Mouse (Mus musculus) layer of hippocampus, adult 9-10 months (tissue): ENCODE data around the gene Fut2.
"Not testable (repeated sequence)": the region's sequence is repeated elsewhere in the genome, so short reads cannot be mapped to it uniquely, and the experiment has no call there.

Source experiments
- DNase-seq: peaks from one replicate; pipeline ENCODE4 v3.0.0; 2022; ENCODE audit warnings: low spot score

Fut2 gene

DNA sequence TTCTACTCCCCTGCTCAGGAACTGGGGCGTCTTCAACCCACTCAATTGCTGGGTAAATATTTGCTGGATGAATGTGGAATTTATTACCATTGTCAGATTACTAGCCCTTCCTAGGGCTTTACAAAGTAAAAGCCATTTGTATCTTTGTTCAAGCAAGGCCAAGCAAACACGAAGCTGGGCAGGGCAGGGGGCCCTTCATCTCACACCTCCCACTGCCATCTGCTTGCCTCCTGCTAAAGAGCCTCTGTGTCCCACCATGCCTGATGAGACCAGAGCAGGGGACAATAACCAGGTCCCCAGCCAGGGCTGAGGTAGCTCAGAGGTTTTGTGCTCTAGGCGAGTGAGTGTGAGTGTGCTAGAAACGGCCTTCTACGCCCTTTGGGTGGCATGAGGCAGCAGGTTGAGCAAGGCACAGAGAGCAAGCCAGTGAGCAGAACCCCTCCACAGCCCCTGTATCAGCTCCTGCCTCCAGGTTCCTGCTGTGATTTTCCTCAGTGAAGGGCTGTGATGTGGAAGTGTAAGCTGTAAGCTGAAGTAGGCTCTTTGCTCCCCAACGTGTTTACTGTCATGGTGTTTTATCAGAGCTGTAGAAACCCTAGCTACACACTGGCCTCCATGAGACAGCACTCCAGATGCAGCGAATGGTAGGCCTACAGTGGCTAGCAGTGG lies 11.6 kb upstream of the Fut2 start:
- DNase-seq = no peak

DNA sequence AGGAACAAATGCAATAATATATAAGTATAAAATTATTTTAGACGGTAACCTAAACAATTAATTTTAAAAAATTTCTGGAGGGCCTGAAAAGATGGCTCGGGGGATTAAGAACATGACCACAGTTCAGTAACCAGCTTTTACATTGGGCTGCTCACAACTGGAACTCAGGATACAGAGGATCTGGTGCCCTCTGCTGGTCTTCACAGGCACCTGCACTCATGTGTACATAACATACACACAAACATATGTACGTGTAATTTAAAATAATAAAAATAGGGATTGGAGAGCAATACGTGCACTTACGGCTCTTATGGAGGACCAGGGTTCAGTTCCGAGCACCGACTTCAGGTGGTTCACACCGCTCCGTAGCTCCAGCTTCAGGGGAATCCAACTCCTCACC lies 2.7 kb upstream of the Fut2 start:
- DNase-seq = no peak

DNA sequence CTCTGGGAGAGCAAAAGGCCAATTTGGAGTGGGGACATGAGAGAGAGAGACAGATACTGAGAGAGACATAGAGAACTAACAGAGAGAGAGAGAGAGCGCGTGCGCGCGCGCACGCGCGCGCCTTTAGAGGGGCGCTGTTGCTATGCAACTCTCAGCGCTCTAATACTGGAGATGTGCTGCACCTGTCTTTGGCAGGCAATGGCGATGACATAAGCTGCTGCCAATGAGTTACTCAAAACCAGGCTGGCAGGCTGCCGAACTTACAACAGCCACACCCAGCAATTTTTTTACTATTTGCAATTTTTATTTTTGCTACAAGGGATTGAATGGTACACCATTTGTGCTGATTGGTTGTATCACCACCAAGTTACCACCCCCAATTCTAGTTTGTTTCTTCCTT lies 1.6 kb upstream of the Fut2 start:
- DNase-seq = no peak

DNA sequence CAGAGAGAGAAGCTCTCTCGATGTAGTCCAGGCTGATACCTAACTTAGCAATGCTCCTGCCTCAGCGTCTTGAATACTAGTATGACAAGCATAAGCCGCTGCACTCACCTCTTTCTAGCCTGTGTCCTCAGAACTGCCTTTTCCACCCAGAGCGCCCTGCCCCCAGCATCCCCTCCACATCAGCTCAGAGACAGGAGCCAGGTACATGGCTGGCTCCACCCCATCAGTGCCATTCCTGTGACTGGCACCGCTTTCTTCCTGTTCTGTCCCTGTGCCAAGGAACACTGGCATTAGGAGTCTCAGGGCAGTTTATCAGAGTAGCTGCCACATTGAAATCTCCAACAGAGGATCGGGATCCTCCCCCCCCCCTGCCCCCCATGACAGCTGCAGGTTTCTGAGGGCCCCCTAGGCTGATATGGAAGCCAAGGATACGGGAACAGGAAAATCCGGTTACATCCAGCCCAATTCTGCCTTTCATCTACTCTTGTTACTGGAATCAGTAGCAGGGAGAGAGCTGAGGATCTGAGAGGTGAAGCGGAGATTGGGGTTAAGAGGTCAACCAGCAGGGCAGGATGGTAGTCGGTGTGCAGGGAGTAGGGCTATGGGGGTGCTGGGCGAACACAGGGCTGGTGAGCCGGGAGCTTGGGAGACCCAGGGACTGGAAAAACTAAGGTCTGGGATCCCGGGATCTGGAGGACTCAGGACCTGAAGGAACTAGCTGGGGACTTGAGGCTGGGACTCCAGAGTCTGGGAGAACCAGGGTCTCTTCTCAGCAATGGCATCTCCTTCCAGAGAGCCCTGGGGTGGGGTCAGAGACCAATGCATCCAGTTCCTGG lies 673 bp downstream of the Fut2 start:
- no peak for DNase-seq

DNA sequence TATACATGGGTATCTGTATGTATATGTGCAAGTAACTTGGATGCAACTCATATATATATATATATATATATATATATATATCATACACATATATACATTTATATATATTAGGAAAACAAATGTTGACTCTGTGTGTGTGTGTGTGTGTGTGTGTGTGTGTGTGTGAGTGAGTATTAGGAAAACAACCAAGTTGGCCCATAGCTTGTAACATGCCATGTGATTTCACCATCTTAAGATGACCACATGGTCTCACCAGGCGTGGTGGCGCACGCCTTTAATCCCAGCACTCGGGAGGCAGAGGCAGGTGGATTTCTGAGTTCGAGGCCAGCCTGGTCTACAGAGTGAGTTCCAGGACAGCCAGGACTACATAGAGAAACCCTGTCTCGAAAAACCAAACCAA lies 4.5 kb downstream of the Fut2 start:
- DNase-seq = not testable (repeated sequence)

DNA sequence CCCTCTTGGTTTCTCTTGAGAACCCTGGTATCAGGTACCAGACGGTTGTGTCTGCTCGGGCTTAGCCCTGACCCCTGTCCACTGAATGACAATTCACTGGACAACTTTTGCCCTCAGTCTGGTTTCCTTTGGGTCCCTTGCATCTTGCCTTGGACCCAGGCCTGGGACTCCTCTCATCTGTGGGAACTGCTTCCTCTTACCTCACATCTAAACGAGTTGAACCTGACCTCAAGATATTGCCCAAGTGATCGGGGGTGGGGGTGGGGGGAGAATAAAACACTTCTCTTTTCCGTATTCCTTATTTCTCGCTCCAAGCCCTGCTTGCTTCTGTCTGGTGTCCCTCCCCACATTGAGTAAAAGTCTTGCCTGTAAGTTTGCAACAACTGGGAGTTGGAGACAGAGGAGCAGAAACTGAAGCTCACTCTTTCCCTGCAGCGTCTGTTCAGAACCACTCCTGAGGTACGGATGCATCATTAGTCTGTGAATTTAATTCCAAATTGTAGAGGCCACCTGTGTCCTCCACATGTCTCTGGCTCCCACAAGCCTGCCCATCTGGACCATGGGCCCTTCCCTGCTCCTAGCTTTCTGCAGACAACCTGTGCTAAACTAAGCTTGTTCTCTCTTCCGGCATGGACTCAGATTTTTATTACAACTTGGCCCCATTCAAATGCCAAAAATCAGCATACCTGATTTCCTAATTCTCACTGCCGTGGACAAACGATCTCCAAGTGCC lies 5.3 kb downstream of the Fut2 start:
- no peak for DNase-seq

DNA sequence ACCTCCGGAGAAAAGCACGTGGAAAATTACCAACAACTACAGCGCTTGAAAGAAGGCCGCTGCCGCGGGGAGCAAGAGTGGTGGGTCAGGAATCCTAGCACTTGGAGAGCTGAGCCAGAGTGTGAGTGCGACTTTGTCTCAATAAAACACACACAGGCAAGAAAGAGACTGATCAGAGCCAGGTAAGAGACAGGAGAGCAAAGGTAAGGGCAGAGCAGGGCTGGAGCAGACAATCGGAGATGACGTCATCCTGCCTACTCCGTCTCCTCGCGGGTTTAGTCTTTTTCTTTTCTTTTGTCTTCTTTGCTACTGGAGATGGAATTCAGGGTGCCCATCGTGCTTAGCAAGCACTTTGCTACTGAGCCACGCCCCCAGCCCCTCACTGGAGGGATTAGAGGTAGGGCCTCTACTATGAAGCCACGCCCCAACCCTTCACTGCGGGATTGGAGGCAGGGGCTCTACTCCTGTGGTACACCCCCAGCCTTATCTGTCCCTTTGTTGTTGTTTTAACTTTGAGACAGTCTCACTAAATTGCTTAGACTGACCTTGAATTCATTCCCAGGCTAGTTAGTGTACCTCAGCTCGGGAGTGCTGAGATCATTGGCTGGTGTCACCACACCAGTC lies 11.7 kb downstream of the Fut2 start:
- DNase-seq = no peak

DNA sequence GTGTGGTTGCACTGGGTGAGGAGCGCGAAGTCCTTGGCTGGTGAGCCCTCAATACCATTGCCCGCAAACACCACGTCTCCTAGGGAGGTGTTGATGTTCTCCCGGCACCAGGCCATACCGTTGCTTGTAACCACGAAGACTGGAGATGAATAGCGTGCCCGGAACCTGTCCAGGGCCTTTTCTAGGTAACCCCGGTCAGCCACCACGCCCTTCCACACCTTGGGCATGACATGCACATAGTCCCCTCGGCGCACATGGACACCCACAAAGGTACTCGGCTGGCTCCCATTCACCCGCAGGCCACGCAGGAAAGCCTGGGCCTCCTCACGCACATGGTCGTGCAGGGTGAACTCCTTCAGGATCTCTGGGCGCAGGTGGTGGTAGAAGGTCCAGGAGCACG lies 15.7 kb downstream of the Fut2 start:
- not testable (repeated sequence) for DNase-seq

DNA sequence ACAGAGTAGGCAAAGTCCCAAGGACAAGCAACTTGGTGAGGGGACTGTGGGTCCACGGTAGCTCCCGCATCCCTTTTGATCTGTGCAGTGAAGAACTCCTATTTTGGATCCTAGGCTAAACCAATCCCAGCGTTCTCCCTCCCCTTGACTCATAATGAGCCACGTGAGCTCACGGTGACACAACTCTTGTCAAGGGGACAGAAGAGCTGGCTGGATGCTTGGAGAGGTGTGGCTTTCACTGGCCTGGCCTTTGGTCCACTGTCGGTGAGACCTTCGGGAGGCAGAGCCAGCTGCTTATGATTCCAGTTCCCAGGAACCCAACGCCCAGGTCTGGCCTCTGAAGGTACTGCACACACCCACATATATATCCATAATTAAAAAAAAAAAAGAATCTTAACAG lies 16.8 kb downstream of the Fut2 start:
- DNase-seq = no peak

DNA sequence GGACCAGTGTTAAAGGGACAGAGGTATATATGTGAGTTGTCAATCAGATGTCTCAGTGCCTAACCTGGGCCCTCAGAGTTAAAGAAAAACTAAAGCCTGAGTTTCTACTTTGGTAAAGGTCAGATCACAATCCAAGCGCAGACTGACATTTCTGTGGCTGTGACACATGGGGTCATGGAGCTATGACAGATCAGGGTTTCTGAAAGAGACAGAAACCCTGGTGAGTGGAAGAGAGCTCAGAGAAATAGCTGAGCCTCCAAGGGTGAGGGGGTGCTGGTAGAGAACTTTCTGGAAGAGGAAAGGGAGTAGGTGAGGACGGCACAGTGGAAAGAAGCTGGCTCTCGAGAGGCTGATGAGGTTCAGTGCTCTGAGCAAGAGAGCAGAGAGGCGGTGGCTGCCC lies 19.5 kb downstream of the Fut2 start:
- no peak for DNase-seq

DNA sequence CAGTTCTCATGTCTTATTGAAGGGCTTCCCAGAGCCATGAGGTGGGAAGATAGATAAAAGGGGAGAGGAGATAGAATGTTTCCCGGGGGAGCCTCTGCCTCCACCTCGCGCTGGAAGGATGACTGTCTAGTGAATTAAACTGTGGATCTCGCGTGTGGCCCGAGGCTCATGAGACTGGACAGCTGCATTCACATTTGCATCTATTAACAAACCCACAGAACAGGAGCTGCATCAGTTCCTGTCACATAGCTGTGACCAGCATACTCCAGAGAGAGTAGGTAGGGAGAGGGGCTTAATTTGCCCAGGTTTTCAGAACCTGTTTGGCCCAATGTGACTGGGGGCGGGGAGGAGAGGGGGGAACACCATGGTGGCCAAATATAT lies 20.6 kb downstream of the Fut2 start:
- no peak for DNase-seq

DNA sequence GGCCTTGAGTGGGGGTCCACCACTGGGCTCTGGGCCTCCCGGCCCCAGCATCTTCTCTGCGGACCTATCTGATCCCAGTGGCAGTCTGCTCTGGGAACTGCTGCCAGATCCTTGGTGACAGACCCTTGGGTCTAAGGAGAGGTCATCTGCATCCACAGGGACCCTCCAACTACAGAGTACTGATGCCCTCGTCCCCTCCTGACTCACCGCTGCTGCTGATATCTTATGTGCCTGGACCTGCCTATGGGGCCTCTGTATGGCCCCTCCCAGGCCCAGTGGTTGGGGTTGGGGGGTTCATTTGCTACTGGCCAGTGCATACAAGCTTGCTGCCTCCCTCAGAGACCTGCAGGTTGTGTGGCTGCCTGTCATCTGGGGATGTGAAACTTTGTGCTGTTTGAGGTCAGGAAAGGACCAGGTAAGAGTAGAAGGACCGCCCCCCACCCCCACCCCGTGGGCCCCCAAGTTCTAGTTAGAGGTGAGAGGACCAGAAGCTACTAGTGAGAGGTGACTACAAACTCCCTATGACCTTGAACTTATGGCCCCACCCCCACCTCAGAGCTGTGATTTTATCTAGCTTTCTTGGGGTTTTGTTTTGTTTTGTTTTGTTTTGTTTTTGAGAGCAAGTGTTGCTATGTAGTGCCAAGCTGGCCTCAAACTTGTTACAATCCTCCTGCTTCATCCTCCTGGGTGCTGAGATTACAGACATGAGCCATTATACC lies 21.2 kb downstream of the Fut2 start:
- DNase-seq = no peak

DNA sequence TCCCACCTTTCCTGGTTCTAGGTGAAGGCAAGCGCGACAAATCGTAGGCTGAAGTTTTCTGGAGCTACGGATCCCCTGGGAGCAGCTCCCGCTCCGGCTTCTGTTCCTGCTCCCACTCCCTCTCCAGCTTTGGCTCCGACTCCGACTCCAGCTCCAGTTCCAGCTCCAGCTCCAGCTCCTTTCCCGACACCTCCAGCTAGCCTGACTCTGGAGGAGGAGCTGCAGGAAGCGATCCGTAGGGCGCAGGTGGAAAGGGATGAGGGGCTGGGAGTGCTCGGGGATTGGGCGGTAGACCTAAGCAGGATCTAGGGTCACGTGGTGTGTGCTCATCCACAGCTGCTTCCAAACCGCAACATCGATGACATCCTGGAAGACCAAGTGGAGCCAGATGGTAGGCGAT lies 22.0 kb downstream of the Fut2 start:
- DNase-seq = no peak

DNA sequence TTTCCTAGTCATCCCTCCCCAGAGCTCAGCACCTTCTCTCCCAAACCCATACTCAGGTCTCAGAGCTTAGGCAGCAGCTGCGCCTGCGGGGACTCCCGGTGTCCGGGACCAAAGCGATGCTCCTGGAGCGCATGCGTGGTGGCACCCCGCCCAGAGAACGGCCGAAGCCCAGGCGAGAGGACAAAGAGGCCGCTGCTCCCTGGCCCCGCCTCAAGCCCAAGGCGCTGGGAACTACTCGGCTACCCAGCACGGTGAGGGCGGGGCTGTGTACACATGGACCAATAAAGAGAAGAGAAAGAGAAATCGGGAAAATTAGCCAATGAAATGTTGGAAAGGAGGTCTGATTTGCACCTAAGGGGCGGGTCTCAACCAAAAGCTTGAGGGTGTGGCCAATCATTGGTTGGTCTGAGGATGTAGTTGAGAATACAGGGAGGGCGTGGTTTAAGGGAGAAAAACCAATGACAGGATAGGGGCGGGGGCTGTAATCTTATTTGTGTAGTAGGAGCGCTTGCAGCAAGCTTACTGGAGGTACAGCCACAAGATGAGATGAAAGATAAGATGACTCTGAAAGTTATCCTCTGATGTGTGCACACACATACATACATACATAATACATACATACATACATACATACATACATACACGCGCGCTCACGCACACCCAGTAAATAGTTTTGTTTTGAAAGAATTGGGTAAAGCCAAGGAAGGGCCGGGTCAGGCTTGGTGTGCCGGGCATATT lies 22.6 kb downstream of the Fut2 start:
- peak; percentile 90 for DNase-seq

DNA sequence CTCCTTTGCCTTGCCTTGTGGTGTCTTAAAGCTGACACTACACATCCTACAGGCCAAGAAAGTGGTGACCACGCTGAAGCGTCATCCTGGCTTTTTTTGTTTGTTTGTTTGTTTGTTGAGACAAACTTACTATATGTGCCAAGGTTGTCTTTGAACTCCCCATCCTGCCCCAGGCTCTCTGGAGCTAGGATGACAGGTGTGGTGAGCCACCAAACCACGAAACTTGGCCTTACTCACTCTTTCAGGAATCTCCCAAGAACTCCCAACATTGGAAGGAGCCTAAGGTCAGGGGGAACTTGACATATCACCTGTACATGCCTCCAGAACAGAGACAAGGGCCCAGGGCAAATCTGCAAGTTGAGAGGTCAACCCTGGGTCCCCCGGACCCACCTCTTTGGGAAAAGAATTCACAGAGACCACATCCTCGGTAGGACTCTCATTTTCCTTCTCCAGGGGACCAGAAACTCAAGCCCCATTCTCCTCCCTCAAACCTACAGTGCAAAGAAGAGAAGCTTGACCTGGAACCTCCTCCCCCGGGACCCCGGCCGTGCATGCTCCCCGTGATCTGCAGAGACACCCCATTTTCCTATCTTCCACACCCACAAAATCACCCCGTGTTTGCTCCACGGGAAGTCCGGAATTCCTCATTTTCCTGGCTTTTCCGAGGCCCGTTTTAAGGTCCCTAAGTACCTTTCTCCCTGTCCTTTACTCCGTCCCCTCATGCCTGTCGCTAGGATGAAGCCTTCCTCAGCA lies 23.5 kb downstream of the Fut2 start:
- no peak for DNase-seq

DNA sequence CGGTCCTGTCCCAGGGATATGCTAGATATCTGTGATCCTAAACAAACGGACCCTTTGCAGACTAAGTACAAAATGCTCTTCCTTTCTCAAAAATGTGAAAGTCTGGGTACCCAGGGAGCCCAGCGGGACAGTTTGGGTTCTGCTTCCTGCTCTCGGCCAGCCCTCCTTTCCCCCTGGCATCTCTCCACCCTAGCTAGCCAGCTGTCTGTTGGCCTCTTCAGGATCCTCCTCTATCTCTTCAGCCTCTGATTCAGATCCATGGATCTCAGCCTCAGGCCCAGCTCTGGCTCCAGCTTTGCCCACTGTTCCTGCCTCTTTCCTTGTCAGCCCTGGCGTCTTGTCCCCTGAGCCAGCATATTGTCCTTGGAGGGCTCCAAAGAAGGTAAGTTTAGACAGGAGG lies 24.1 kb downstream of the Fut2 start:
- DNase-seq = no peak

DNA sequence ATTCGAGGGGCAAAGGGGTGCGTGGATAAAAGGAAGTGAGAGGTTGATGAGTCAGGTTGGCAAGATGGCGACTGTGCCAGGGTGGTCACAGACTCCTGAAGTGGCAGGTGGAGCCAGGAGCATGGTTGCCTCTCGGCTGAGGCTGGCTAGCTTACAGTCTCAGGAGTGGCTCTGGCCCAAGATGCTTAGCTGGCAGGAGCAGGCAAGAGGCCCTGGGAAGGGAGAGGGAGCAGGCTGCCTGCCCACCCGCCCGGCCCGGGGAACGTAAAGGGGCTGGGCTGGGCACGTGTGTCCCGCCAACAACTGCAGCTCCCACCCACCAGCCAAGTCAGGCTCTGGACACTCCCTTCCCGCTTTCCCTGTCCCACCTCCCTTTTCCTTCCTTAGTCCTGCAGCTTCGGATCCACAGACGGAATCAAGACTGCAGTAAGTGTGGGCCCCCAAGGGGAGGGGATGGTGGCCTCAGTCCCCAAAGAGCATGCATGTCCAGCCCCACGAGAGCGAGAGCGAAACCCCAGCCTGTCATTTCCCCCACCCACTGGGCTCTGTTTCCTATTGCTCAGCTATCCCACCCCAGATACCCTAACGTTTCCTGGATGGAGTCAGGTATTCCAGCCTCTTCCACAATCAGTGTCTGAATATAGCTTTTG lies 24.7 kb downstream of the Fut2 start:
- DNase-seq = no peak

DNA sequence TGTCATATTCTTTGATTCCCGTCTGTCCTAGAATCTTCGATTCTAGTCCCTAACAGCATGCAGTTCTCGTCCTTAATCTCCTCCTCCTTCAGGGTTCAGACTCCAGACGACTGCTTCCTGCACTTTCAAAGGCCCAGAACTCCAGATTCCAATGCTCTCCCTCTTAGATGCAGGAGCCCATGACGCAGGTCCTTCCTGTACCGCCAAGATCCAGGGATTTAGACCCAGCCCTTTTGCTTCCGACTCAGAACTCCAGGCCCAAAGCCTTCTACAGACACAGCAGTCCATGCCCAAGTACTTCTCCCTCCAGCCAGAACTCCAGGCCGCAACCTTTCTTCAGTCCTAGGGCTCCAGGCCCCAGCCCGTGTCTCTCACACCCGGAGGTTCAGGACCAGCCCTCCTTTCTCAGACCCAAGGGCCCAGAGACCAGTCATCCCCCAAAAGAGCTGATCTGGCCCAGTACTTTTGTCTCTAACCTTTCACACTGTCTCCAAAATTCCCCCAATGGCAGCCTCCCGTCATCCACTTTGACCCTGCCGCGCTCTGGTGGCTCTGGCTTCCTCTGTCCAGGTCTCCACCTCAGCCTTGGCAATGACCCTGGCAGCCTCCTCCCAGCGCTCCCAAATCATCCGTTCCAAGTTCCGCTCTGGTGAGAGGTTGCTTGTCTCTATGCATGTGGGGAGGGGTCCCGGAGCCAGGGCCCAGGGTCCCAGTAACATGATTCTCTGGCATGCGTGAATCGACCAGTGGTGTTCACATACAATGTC lies 25.8 kb downstream of the Fut2 start:
- DNase-seq = no peak

DNA sequence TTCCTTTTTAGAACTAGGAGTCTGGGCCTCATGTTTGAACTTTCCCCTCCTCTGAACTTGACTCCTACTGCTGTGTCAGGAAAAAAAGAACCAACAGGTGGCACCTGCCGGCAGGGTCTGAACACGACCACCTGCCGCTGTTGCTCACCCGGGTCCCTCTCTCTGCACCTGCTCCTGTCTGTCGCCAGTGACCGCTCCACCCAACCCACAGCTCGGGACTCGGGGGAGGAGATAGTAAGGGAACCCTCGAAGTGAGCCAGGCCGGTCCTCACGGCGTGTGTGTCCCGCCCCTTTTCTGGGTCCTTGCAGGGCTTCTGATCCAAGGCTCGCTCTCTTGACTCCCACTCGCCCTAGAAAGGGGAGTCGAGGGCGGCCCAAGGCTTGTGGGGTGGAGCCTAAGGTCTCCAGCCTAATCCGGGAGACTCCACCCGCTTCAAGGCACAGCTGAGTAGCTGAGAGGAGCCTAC lies 26.6 kb downstream of the Fut2 start, which contains the start of gene Mamstr:
Mamstr (plus strand) TSS at position 417 of the 467 bp plus-strand sequence.
- no peak for DNase-seq
